In genomic region chr4:142089966-142090365, GRCm38 (mm10) we compare ENCODE assay signal across 22 mouse cellular contexts. TPM values are rescaled to one million over a fixed set of nuclear protein-coding genes. Genes with fewer than 3 reads are reported as not detected.
DNase-seq lines count a peak whose midpoint lies in the region; ATAC-seq and TF ChIP-seq lines count a peak whose summit lies in the region.
"Had no signal": no experiment of that assay in that cellular context is flagged by ENCODE, and none has a peak within 500 bp of the region (broad histone marks: within the 10 kb centered on the region; RNA-seq: fewer than 3 reads in every experiment).

No protein-coding gene starts in this region.

- peaks cover 31% of the 10 kb centered on the region for H3K4me1 ChIP-seq in cerebellum, adult 2 months (ENCODE audit: control insufficient read depth, insufficient read depth, low read length)
- H3K4me1 ChIP-seq in heart, embryonic 11.5 days (ENCODE audit: control insufficient read depth, insufficient read depth, low read length) = no peaks in the 10 kb centered on the region
- H3K4me1 ChIP-seq: hindbrain, embryonic 15.5 days had no signal

- no peak for DNase-seq in cerebellum, postnatal 4 days (ENCODE audit: low spot score in 2 of 2)
- DNase-seq in cerebellum, adult 2 months = peak; percentile 59 to 62
- no peak for DNase-seq in cerebellum, postnatal 36 days
- peak; percentile 75 for DNase-seq in cerebellum, adult 9-11 months
- peak; percentile 47 to 58 for DNase-seq in cerebellum, postnatal 25 days
- no peak for DNase-seq in heart, adult 11 months
- DNase-seq: adrenal gland, adult 8-10 months; adrenal gland, postnatal 25 days; forebrain, postnatal 0 days; gastrocnemius, adult 2 months; gastrocnemius, postnatal 14 days; heart, adult 18-20 months; kidney, adult 2 months had no signal

- 17% methylated on average over 6 of the region's 6 CpGs for WGBS in cerebellum, adult 2 months
- WGBS in heart, embryonic 11.5 days (ENCODE audit: insufficient replicate concordance) = 70% methylated on average over 6 of the region's 6 CpGs

- no peak overlapping the region for H3K4me2 ChIP-seq in heart, embryonic 11.5 days
- H3K4me2 ChIP-seq: embryonic facial prominence, embryonic 12.5 days; embryonic facial prominence, embryonic 15.5 days; hindbrain, embryonic 12.5 days; hindbrain, embryonic 15.5 days had no signal

- no peak for TF ChIP-seq CTCF in cerebellum, adult 2 months (IDR thresholded peaks at IDR 0.05; ENCODE audit: borderline replicate concordance, insufficient read depth, low read depth, low read length)

- no peak overlapping the region for H3K27ac ChIP-seq in cerebellum, adult 2 months (ENCODE audit: insufficient read depth, low read length)
- no peak overlapping the region for H3K27ac ChIP-seq in heart, embryonic 11.5 days (ENCODE audit: low read depth, low read length)
- H3K27ac ChIP-seq: embryonic facial prominence, embryonic 12.5 days; embryonic facial prominence, embryonic 15.5 days; gastrocnemius, adult 2 months; hindbrain, embryonic 12.5 days; hindbrain, embryonic 15.5 days had no signal

- TF ChIP-seq POLR2A in cerebellum, adult 2 months (IDR thresholded peaks at IDR 0.05; ENCODE audit: borderline replicate concordance, insufficient read depth, low read length) = no peak

- H3K9ac ChIP-seq in heart, embryonic 11.5 days (ENCODE audit: low read depth, low read length) = no peak overlapping the region
- H3K9ac ChIP-seq: embryonic facial prominence, embryonic 12.5 days; embryonic facial prominence, embryonic 15.5 days; forebrain, postnatal 0 days; hindbrain, embryonic 12.5 days; hindbrain, embryonic 15.5 days had no signal

- no peaks in the 10 kb centered on the region for H3K36me3 ChIP-seq in heart, embryonic 11.5 days (ENCODE audit: control insufficient read depth, insufficient read depth, low read length)
- H3K36me3 ChIP-seq: embryonic facial prominence, embryonic 12.5 days; embryonic facial prominence, embryonic 15.5 days; hindbrain, embryonic 12.5 days; hindbrain, embryonic 15.5 days had no signal

- H3K27me3 ChIP-seq in cerebellum, adult 2 months (ENCODE audit: control insufficient read depth, insufficient read depth, low read length) = no peaks in the 10 kb centered on the region
- no peaks in the 10 kb centered on the region for H3K27me3 ChIP-seq in heart, embryonic 11.5 days (ENCODE audit: control insufficient read depth, insufficient read depth, low read length)
- H3K27me3 ChIP-seq: embryonic facial prominence, embryonic 15.5 days had no signal

- peak; percentile 37 for ATAC-seq in cerebellum, adult (ENCODE audit: insufficient number of reproducible peaks, low FRiP score, low TSS enrichment)
- ATAC-seq in heart, embryonic 11.5 days (replicated peaks; ENCODE audit: insufficient number of reproducible peaks, low FRiP score, low TSS enrichment) = no peak
- ATAC-seq: activated CD4-positive, CD25-positive, alpha-beta regulatory T cell, adult 4 months; forebrain, embryonic 14.5 days; forebrain, postnatal 0 days; intestine, postnatal 0 days had no signal

- no peak overlapping the region for H3K4me3 ChIP-seq in cerebellum, adult 2 months (replicated peaks; ENCODE audit: insufficient read depth, low read depth, low read length)
- no peak overlapping the region for H3K4me3 ChIP-seq in heart, embryonic 11.5 days (ENCODE audit: low read depth, low read length)
- H3K4me3 ChIP-seq: embryonic facial prominence, embryonic 12.5 days; embryonic facial prominence, embryonic 15.5 days; gastrocnemius, adult 2 months; hindbrain, embryonic 12.5 days; hindbrain, embryonic 15.5 days had no signal

- no peaks in the 10 kb centered on the region for H3K9me3 ChIP-seq in heart, embryonic 11.5 days (replicated peaks; ENCODE audit: control insufficient read depth, low read length)
- H3K9me3 ChIP-seq: embryonic facial prominence, embryonic 12.5 days; embryonic facial prominence, embryonic 15.5 days; hindbrain, embryonic 12.5 days; hindbrain, embryonic 15.5 days had no signal

RNA-seq across cellular contexts. Expression of gene Tmem51, which starts 5.9 kb away (rescaled TPM):
- 26.2 and 26.3 TPM in 2 replicates for polyA plus RNA-seq in cerebellum, adult 2 months (2012; rRNA removed)
- 21.9 and 23.4 TPM in 2 replicates for polyA plus RNA-seq in heart, embryonic 11.5 days (2014; fragmentation: Nextera tagmentation; extraction: Ambion mirVana)

Comparison
In these comparisons a context has a peak if more than half of its experiments do, and no peak if none do; other contexts are left out.
1. DNase-seq: peak in cerebellum, adult 2 months (2 of 2), cerebellum, adult 9-11 months (single experiment) and cerebellum, postnatal 25 days (2 of 2); none in cerebellum, postnatal 4 days (0 of 2), cerebellum, postnatal 36 days (0 of 2) and heart, adult 11 months (single experiment).